Mouse (Mus musculus) frontal cortex, adult 2 months (tissue): ENCODE results near the gene Cd300e. TPM values are rescaled to one million over a fixed set of nuclear protein-coding genes. Genes with fewer than 3 reads are reported as not detected.
"Not testable (repeated sequence)": the region's sequence is repeated elsewhere in the genome, so short reads cannot be mapped to it uniquely, and the experiment has no call there.

Experiments
- DNase-seq, 2 experiments: peaks; one replicate each; pipeline ENCODE4 v3.0.0; 2022; ENCODE audit warnings: low spot score in 1 of 2; ENCODE audit errors: extremely low spot score in 1 of 2
- polyA plus RNA-seq: library from polyadenylated mRNA; depleted of rRNA; stranded (reverse); fragments of >200 nt; gene quantifications from 2 replicates; pipeline ENCODE4 v1.2.3, GENCODE M21; 2012; rRNA removed

The Cd300e gene
- polyA plus RNA-seq, 1 experiment = 0.22 TPM

DNA sequence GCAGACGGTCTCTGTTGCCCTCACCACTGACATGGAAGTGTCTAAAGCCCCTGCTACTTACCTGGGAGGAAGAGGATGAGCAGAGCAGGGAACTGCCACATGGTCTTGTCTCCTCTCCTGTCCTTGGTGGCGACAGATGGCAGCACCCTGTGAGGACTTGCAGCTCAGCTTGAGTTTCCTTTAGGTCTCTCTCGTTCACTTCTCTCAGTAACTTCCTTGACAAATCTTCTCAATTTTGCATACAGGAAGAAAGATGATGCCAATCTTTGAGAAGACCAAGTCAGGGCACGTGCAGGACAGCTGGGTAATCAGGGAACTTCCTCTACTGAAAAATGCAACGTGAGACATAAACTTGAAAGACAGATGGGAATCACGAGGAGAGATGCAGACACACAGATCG is 45.9 kb downstream of the Cd300e start, which contains the start of gene Cd300ld2:
Cd300ld2 (minus strand) TSS at position 101 of the 400 bp plus-strand sequence.
- DNase-seq = not testable (repeated sequence)

DNA sequence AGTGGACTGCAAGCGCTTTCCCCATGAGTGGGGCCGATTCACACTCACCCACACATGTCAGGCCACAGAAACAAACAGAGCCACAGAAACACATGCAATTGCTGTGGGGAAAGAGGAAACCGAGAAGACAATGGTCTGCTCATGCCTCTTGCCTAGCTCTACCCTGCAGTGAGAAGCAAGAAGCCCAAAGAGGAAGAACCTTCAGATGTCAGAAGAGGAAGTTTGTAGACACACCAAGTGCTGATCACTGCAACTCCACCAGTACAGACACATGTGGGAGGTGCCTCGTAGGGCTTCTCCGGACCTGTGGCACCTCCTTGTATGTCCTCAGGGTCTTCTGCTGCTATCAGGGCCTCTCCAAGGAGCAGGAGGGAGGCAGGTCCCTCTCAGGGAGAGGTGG is 57.9 kb downstream of the Cd300e start:
- no peak for DNase-seq

Other genes with a start within 250 kb of the Cd300e start
- 3.5 and 4.7 TPM in 2 replicates for gene Gprc5c, start 211.0 kb downstream of the Cd300e start, polyA plus RNA-seq
- gene Cd300a, start 172.1 kb downstream of the Cd300e start, polyA plus RNA-seq = 0.54 and 0.57 TPM in 2 replicates
- 0.22 and 0.59 TPM in 2 replicates for gene Cd300lb, start 127.8 kb downstream of the Cd300e start, polyA plus RNA-seq
- not detected in 2 replicates for gene Cd300c, start 93.0 kb downstream of the Cd300e start, polyA plus RNA-seq
- gene Cd300ld, start 72.3 kb downstream of the Cd300e start, polyA plus RNA-seq = 0.08 and 0.16 TPM in 2 replicates
- gene Cd300c2, start 60.3 kb downstream of the Cd300e start, polyA plus RNA-seq = 5.3 and 7.1 TPM in 2 replicates
- gene Cd300ld2, start 46.0 kb downstream of the Cd300e start, polyA plus RNA-seq = 0.30 TPM in 1 of 2 replicates, not detected in the other
- 0.30 and 0.55 TPM in 2 replicates for gene Cd300ld4, start 35.2 kb downstream of the Cd300e start, polyA plus RNA-seq
- 0.86 TPM in 1 of 2 replicates, not detected in the other for gene Cd300ld5, start 24.4 kb downstream of the Cd300e start, polyA plus RNA-seq
- gene Cd300ld3, start 13.8 kb downstream of the Cd300e start, polyA plus RNA-seq = 0.68 and 0.86 TPM in 2 replicates
- 22.7 and 25.3 TPM in 2 replicates for gene Rab37, start 29.3 kb upstream of the Cd300e start, polyA plus RNA-seq
- gene Cd300lf, start 71.8 kb upstream of the Cd300e start, polyA plus RNA-seq = 0.12 and 0.29 TPM in 2 replicates
- gene Slc9a3r1, start 101.2 kb upstream of the Cd300e start, polyA plus RNA-seq = 85.4 and 93.7 TPM in 2 replicates
- gene Tmem104, start 125.3 kb upstream of the Cd300e start, polyA plus RNA-seq = 10.2 and 10.4 TPM in 2 replicates
- 36.2 and 36.9 TPM in 2 replicates for gene Nat9, start 125.7 kb upstream of the Cd300e start, polyA plus RNA-seq
- gene Grin2c, start 205.1 kb upstream of the Cd300e start, polyA plus RNA-seq = 55.1 and 55.6 TPM in 2 replicates
- 33.1 and 34.4 TPM in 2 replicates for gene Fdxr, start 214.9 kb upstream of the Cd300e start, polyA plus RNA-seq
- gene Fads6, start 235.5 kb upstream of the Cd300e start, polyA plus RNA-seq = 13.2 and 13.9 TPM in 2 replicates
- gene Otop2, start 245.0 kb upstream of the Cd300e start, polyA plus RNA-seq = 14.6 and 19.2 TPM in 2 replicates